Mouse (Mus musculus): ENCODE results near the gene Agpat4. TPM values are rescaled to one million over a fixed set of nuclear protein-coding genes. Genes with fewer than 3 reads are reported as not detected.

The Agpat4 gene
- polyA plus RNA-seq (2012; rRNA removed) = 44.4 and 48.5 TPM in 2 replicates

- peak in 1 of 2 experiments; percentile 30 for DNase-seq (ENCODE audit: extremely low spot score in 1 of 2, low spot score in 1 of 2)
Observed at GRCm38 (mm10) chr17:12118561-12118925, at the start of gene Agpat4. Gene Agpat4 (plus strand): TSS chr17:12118704.

DNA sequence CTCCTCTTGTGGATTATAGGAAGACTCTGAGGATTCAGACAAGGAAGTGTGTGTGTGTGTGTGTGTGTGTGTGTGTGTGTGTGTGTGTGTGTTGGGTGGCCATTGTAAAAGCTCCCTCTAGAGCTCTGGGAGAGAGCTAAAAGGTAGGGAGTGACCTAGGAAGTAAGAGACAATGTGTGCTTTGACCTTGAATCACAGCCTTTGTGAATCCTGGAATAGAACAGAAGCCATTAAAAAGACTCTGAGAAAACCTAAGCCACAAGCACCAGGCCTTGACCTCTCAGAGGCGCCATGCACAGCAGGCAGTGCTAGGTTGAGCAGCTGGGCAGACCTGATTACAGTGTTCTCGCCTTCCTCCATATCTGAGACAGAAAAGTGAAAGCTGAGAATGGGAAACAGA, 41.7 kb upstream of the Agpat4 start:
- no peak for DNase-seq (ENCODE audit: extremely low spot score in 1 of 2, low spot score in 1 of 2)

DNA sequence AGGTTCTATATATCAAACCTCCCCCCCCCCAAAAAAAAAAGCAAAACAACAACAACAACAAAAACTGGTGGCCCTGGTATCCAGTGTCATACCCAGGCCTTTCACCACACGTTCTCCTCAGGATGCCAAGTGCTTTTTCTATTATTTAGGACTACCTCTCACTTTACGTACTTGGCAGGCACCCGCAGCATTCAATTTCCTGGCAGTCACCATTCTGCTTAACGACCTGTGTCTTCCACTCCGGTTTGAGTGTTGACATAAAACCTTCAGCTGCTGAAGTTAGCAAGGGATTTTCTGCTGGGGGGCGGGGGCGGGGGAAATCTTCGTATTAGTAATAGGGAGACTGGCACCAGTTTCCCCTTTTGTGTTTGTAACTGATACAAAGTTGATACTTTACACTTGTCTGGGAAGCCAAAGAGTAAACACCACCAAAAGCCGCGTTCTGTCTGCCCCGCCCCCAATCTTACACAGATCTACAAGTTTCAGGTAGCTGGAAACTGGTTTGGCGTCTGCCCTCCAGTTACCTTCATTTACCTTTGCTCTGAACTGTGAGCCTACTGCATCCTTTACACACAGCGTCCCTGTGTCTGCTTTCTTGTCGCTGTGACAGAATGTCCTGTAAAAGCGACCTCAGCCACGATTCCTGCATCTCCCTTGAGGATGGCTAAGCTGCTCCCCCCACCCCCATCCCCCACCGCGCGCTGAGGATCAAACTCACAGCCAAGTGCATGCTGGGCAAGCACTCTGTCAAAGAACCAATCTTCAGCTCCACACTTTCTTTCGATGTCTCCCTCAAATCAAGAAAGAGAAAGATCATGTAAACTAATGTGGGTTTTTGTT, 37.6 kb upstream of the Agpat4 start:
- DNase-seq (ENCODE audit: extremely low spot score in 1 of 2, low spot score in 1 of 2) = no peak

- DNase-seq (ENCODE audit: extremely low spot score in 1 of 2, low spot score in 1 of 2) = peak; percentile 18 to 68
Observed at GRCm38 (mm10) chr17:12082201-12082600, 36.3 kb upstream of the Agpat4 start.

DNA sequence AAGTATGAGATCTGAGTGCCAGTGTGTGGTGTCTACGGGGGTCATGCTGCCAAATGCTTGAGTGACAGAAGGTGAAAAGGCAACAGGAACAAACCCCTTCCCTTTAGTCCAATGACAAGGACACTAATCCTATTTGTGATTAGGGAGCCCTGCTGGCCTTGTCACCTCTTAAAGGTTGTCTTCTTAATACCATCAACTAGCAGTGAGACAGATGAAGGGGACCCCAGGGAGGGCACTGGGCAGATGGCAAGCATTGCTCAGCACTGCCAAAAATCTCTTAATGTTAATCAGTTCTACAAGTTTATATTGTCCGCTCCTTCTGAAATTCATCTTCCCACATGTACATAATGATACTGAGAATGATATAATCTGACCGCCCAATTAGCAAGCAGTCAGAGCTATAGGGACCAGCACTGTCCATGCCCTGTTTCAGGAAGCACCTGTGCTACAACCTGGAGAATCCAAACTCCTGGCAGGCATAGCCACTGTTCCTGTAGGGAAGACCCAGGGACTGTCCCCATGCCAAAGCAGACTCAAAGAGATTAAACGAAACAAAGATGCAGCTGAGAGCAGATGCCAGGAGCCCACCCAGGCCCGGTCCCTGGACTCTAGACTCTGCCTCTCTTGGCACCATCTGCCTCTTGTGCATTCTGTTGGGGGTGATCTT, 28.1 kb upstream of the Agpat4 start:
- no peak for DNase-seq (ENCODE audit: extremely low spot score in 1 of 2, low spot score in 1 of 2)

GRCm38 (mm10) chr17:12092901-12093564, 25.5 kb upstream of the Agpat4 start:
- no peak for DNase-seq (ENCODE audit: extremely low spot score in 1 of 2, low spot score in 1 of 2)

- DNase-seq (ENCODE audit: extremely low spot score in 1 of 2, low spot score in 1 of 2) = no peak
Observed at GRCm38 (mm10) chr17:12094016-12094415, 24.5 kb upstream of the Agpat4 start.

DNA sequence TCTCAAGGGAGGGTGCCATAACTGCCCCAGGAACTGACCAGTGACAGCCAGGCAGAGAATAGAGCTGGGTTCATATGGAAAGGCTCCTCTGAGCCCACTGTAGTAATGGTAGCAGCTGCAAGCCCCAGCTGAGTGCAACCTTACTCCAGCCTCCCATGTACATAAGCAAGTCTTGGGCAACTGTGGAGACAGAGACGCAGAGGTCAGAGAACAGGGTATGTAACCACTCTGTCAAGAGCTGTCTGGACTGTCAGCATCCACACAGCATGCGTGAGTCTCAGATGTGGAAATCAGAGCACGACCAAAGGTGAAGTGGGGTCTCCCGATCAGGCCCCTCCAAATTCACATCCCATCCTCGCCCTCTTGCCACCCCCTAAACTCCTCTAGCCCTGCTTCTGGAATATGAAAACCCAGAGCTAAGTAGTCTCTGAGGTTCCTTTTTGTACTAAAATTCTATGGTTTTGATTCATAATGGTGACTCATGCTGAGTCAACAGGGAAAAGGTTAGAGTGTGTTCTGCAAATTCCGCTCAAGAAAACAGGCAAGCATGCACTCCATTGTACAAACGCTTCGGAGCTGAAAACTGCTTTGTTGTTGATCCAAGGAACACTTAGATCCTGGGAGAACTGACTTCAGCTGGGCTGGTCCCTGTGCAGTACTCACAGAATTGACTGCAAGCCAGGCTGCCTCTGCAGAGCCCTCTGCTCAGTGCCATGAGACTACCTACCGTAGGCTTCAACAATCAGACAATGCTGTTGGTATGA, 23.5 kb upstream of the Agpat4 start:
- peak in 1 of 2 experiments; percentile 27 for DNase-seq (ENCODE audit: extremely low spot score in 1 of 2, low spot score in 1 of 2)

DNA sequence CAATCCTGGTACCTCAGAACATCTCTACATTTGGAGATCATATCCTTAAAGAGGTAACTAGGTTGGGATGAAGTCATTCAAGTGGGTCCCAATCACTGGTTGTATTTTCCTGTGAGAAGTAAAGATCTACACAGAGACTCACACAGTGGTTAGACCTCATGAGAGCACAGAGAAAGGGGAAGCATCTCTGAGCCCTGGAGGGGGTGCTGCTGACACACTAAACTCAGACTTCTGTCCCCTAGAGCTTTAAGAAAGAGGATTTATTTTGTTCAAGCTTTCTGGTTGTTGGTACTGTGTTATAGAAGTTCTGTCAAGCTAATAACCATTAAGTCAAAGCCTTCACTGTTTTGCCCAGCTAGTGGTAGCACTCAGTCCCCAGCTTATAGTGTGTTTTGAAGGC, 19.1 kb upstream of the Agpat4 start:
- DNase-seq (ENCODE audit: extremely low spot score in 1 of 2, low spot score in 1 of 2) = no peak

DNA sequence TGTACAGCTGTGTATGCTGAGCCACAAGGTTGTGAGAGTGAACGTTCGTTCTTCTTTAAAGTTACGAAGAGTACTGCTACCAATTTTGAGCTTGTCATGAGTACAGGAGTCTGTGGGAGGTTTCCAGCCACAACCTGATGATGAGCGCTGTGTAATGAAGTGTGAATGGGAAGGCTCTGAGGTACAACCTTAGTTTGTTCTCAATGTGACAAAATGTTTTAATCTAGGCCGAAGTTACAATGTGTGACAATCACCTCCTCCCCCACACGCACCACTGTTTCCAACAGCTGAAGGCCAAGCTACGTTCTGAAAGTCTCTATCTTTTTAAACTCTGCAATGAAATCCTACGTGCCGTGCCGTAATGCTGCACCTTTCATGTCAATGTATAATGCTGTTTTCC, 16.2 kb upstream of the Agpat4 start:
- peak in 1 of 2 experiments; percentile 41 for DNase-seq (ENCODE audit: extremely low spot score in 1 of 2, low spot score in 1 of 2)

DNA sequence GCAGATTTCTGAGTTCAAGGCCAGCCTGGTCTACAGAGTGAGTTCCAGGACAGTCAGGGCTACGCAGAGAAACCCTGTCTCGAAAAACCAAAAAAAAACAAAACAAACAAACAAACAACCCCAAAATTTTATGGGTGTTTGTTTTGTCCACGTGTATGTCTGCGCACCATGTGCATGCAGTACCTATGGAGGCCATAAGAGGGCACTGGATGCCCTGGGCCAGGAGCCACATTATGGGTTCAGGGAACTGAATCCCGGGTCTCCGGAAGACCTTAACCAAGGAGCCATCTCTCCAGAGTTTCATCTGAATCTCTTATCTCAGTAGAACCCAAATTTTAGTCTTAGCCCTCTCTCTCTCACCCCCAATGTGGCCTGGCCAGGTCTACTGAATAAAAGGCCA, 14.7 kb upstream of the Agpat4 start:
- no peak for DNase-seq (ENCODE audit: extremely low spot score in 1 of 2, low spot score in 1 of 2)

GRCm38 (mm10) chr17:12104245-12104644, 14.3 kb upstream of the Agpat4 start:
- no peak for DNase-seq (ENCODE audit: extremely low spot score in 1 of 2, low spot score in 1 of 2)

DNA sequence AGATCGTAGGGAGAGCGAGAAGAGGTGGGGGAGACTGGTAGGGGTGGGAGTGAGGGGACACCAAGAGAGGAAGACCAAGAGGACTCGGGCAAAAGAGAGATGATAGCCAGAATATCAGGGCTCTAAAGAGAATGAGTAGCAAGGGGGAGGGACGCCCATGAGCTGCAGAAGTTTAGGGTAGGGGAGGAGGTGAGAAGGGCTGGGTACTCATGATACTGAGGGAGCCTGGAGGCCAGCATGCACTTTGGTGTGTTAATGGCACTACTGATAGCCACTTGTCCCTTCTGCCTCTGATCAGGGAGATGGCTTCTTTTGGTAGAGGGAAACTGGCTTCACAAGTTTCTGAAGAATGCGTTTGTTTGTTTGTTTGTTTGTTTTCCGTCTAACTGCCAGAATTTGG, 13.8 kb upstream of the Agpat4 start:
- DNase-seq (ENCODE audit: extremely low spot score in 1 of 2, low spot score in 1 of 2) = no peak

- DNase-seq (ENCODE audit: extremely low spot score in 1 of 2, low spot score in 1 of 2) = no peak
Observed at GRCm38 (mm10) chr17:12106255-12106654, 12.2 kb upstream of the Agpat4 start.

DNA sequence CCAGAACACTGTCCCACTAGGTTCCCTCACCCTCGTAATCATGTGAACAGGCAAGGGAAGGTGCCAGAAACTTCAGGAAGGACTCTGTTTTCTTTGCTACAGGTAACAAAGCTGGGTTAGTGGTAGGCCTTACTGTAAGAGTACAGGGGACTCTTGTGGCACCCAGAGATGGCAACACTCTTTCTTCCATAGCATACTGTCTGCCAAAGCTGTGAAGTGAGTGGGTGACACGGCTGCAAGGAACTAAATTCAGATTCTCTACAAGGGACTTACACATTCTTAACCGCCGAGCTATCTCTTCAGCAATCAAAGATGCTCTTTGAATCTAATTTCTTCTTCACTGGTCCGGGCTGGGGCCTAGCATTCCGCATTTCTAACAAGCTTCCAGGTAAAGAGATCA, 4.9 kb upstream of the Agpat4 start:
- DNase-seq (ENCODE audit: extremely low spot score in 1 of 2, low spot score in 1 of 2) = peak; percentile 26 to 63

DNA sequence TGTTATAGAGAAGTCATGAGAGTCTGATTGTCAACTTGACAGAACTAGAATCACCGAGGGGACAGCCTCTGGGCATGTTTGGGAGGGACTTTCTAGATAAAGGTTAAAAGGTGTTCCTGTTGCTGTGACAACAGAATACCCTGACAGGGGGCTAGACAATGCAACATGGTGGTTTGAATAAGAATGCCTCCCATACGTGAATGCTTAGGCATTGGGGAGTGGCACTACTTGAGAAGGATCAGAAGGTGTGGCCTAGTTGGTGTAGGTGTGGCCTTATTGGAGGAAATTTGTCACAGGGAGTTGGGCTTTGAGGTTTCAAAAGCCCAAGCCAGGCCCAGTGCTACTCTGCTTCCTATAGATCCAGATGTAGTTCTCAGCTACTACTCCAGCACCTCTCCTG, 3.4 kb upstream of the Agpat4 start:
- no peak for DNase-seq (ENCODE audit: extremely low spot score in 1 of 2, low spot score in 1 of 2)

DNA sequence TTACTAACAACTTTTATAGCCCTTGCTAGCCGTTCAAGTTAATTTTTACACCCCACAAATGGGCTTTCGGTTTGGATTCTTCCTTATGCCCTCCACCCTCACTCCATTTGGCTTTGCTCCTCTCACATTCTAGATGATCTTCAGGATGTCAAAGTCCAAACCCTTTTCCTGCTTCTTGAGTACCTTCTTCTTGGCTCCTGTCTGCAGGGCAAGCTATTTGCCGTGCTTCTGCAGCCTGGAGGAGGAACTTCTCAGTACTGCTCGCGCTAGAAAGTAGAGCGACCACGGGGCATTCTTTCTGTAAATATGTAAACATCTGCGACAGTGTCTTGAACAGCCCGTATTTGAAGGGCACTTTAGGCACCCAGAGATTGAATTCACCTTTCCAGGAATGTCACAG, 373 bp upstream of the Agpat4 start:
- no peak for DNase-seq (ENCODE audit: extremely low spot score in 1 of 2, low spot score in 1 of 2)

GRCm38 (mm10) chr17:12118926-12119641, 580 bp downstream of the Agpat4 start:
- peak; percentile 82 to 88 for DNase-seq (ENCODE audit: extremely low spot score in 1 of 2, low spot score in 1 of 2)

DNA sequence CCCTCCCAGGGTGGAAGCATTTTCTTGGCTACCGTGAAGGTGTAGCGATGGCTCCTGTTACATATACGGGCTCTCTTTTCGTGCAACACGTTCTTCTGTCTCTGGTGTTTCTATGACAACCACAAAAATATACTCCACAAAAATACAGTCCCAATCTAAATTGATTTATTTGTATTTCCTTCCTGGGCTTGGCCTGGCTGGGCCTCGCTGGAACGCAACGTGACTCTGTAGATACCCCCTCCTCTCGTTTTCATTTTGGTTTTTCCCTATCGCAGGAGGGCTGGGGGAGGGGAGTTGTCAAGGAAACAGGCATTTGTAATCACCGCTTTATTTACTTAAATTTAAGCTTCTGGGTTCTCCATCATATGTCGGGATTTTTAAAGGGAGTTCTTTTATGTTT, 1.2 kb downstream of the Agpat4 start:
- peak in 1 of 2 experiments; percentile 64 for DNase-seq (ENCODE audit: extremely low spot score in 1 of 2, low spot score in 1 of 2)

DNA sequence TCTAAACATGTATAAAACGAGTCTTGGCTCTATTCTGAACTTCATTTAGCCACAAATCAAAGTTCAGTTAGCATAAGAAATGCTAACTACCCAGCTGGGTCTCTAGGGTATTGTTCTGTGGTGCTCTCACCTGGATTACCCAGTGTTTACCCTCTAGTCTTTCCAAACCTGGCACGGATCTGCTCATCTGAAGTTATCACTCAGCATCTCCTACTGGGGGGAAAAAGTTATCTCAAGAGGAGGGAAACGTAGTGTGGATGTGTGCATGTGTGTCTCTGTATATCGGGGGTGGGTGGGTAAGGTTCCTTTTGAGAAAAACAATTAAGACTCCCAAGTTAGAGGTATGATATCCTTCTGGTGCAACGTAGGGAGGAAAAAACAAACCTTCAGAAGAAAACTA, 1.8 kb downstream of the Agpat4 start:
- DNase-seq (ENCODE audit: extremely low spot score in 1 of 2, low spot score in 1 of 2) = no peak
